Mouse (Mus musculus) heart, adult 2 months (tissue): ENCODE measurements around the gene Pknox2.

Source experiments
- CTCF ChIP-seq: fragments of 200-600 bp; IDR thresholded peaks from 2 replicates; pipeline ENCODE4 v1.8.1; 2022; ENCODE audit warnings: antibody characterized with exemption, mild to moderate bottlenecking, moderate library complexity
- EP300 ChIP-seq: fragments of 200-500 bp; IDR thresholded peaks from 2 replicates; pipeline ENCODE4 v1.6.1; 2011; ENCODE audit warnings: low read depth, low read length, control low read depth; ENCODE audit not compliant: insufficient read depth
- POLR2A ChIP-seq: fragments of 200-500 bp; IDR thresholded peaks from 2 replicates; pipeline ENCODE4 v1.6.1; 2011; ENCODE audit warnings: mild to moderate bottlenecking, low read depth, low read length, control low read depth; ENCODE audit not compliant: insufficient read depth

DNA sequence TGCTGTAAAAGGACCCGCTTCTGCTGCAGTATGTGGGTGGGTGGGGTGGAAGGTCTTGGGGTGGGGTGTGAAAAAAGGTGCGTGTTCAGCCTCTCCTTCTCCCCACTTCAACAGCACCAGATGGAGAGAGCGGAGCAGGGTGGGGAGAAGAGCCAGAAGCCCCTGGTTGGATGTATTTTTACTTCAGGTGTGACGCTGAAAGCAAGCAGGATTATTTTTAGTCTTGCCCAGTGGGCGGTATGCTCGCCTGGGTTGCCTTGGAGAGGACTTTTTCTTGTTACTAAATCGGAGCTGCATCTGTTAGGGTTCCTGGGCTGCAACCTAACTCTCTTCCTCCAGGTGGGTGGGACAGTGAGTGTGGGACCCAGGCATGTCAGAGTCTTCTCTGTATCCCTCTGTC, 202.4 kb downstream of the Pknox2 start:
- TF ChIP-seq CTCF: no peak
- TF ChIP-seq POLR2A: no peak
- TF ChIP-seq EP300: no peak
